Mouse (Mus musculus) layer of hippocampus, adult 9-10 months (tissue): ENCODE measurements around the gene Clmn.
"Not testable (repeated sequence)": the region's sequence is repeated elsewhere in the genome, so short reads cannot be mapped to it uniquely, and the experiment has no call there.

ENCODE experiments used
- DNase-seq: peaks from one replicate; pipeline ENCODE4 v3.0.0; 2022; ENCODE audit warnings: low spot score

Clmn gene

GRCm38 (mm10) chr12:104837957-104838401, 26.9 kb downstream of the Clmn start:
- DNase-seq = no peak

GRCm38 (mm10) chr12:104837111-104837837, 27.6 kb downstream of the Clmn start:
- peak; percentile 74 for DNase-seq

- no peak for DNase-seq
Observed at GRCm38 (mm10) chr12:104836230-104836629, 28.6 kb downstream of the Clmn start.

GRCm38 (mm10) chr12:104835369-104836094, 29.3 kb downstream of the Clmn start:
- DNase-seq = no peak

- DNase-seq = no peak
Observed at GRCm38 (mm10) chr12:104834772-104835171, 30.1 kb downstream of the Clmn start.

- no peak for DNase-seq
Observed at GRCm38 (mm10) chr12:104830666-104831435, 34.0 kb downstream of the Clmn start.

GRCm38 (mm10) chr12:104830283-104830639, 34.6 kb downstream of the Clmn start:
- no peak for DNase-seq

- DNase-seq = no peak
Observed at GRCm38 (mm10) chr12:104829596-104830282, 35.1 kb downstream of the Clmn start.

GRCm38 (mm10) chr12:104828986-104829385, 35.9 kb downstream of the Clmn start:
- not testable (repeated sequence) for DNase-seq

- DNase-seq = no peak
Observed at GRCm38 (mm10) chr12:104827721-104828120, 37.2 kb downstream of the Clmn start.

GRCm38 (mm10) chr12:104824907-104825267, 40.0 kb downstream of the Clmn start:
- no peak for DNase-seq

GRCm38 (mm10) chr12:104824244-104824906, 40.5 kb downstream of the Clmn start:
- DNase-seq = no peak

- no peak for DNase-seq
Observed at GRCm38 (mm10) chr12:104823722-104824121, 41.2 kb downstream of the Clmn start.

GRCm38 (mm10) chr12:104822838-104823599, 41.9 kb downstream of the Clmn start:
- no peak for DNase-seq

GRCm38 (mm10) chr12:104822151-104822550, 42.7 kb downstream of the Clmn start:
- DNase-seq = no peak

GRCm38 (mm10) chr12:104820061-104820460, 44.8 kb downstream of the Clmn start:
- no peak for DNase-seq

- DNase-seq = no peak
Observed at GRCm38 (mm10) chr12:104819050-104819449, 45.8 kb downstream of the Clmn start.

GRCm38 (mm10) chr12:104818057-104818456, 46.8 kb downstream of the Clmn start:
- DNase-seq = no peak

GRCm38 (mm10) chr12:104817172-104817866, 47.6 kb downstream of the Clmn start:
- DNase-seq = no peak

- DNase-seq = no peak
Observed at GRCm38 (mm10) chr12:104814291-104814690, 50.6 kb downstream of the Clmn start.
